Mouse (Mus musculus): ENCODE measurements at regions not wholly inside any gene's neighbourhood (a gene's known extent, or its start where the extent isn't known, plus 50 kb on each side); places are given as distances from the start of the nearest gene placed in this dataset.

- peak; percentile 80 for DNase-seq (ENCODE audit: extremely low read depth, insufficient read length, low spot score)
Observed at GRCm38 (mm10) chr2:128428651-128429633, 162.1 kb upstream of the Spdye4c start.

- peak; percentile 53 for DNase-seq (ENCODE audit: extremely low read depth, insufficient read length, low spot score)
Observed at GRCm38 (mm10) chr2:128429786-128430185, 161.2 kb upstream of the Spdye4c start.

GRCm38 (mm10) chr2:128430776-128431291 is 160.2 kb upstream of the Spdye4c start:
- peak; percentile 62 for DNase-seq (ENCODE audit: extremely low read depth, insufficient read length, low spot score)

GRCm38 (mm10) chr2:128431751-128432150 is 159.3 kb upstream of the Spdye4c start:
- DNase-seq (ENCODE audit: extremely low read depth, insufficient read length, low spot score), result no peak

- no peak for DNase-seq (ENCODE audit: extremely low read depth, insufficient read length, low spot score)
Observed at GRCm38 (mm10) chr2:128432741-128433140, 158.3 kb upstream of the Spdye4c start.

- DNase-seq (ENCODE audit: extremely low read depth, insufficient read length, low spot score), result no peak
Observed at GRCm38 (mm10) chr2:128433553-128434081, 157.4 kb upstream of the Spdye4c start.

- DNase-seq (ENCODE audit: extremely low read depth, insufficient read length, low spot score), result no peak
Observed at GRCm38 (mm10) chr2:128434200-128434977, 156.6 kb upstream of the Spdye4c start.

- DNase-seq (ENCODE audit: extremely low read depth, insufficient read length, low spot score), result no peak
Observed at GRCm38 (mm10) chr2:128436378-128436777, 154.6 kb upstream of the Spdye4c start.

- DNase-seq (ENCODE audit: extremely low read depth, insufficient read length, low spot score), result no peak
Observed at GRCm38 (mm10) chr2:128437698-128438097, 153.3 kb upstream of the Spdye4c start.

GRCm38 (mm10) chr2:128438161-128438822 is 152.7 kb upstream of the Spdye4c start:
- no peak for DNase-seq (ENCODE audit: extremely low read depth, insufficient read length, low spot score)

GRCm38 (mm10) chr2:128438897-128439296 is 152.1 kb upstream of the Spdye4c start:
- no peak for DNase-seq (ENCODE audit: extremely low read depth, insufficient read length, low spot score)

GRCm38 (mm10) chr2:128444599-128445011 is 146.4 kb upstream of the Spdye4c start:
- no peak for DNase-seq (ENCODE audit: extremely low read depth, insufficient read length, low spot score)

GRCm38 (mm10) chr2:128445443-128445842 is 145.6 kb upstream of the Spdye4c start:
- DNase-seq (ENCODE audit: extremely low read depth, insufficient read length, low spot score), result no peak

GRCm38 (mm10) chr2:128449294-128449693 is 141.7 kb upstream of the Spdye4c start:
- no peak for DNase-seq (ENCODE audit: extremely low read depth, insufficient read length, low spot score)

GRCm38 (mm10) chr2:128450045-128450444 is 141.0 kb upstream of the Spdye4c start:
- no peak for DNase-seq (ENCODE audit: extremely low read depth, insufficient read length, low spot score)

- DNase-seq (ENCODE audit: extremely low read depth, insufficient read length, low spot score), result no peak
Observed at GRCm38 (mm10) chr2:128451554-128452239, 139.3 kb upstream of the Spdye4c start.

- no peak for DNase-seq (ENCODE audit: extremely low read depth, insufficient read length, low spot score)
Observed at GRCm38 (mm10) chr2:128452582-128452981, 138.4 kb upstream of the Spdye4c start.

GRCm38 (mm10) chr2:128454509-128454908 is 136.5 kb upstream of the Spdye4c start:
- DNase-seq (ENCODE audit: extremely low read depth, insufficient read length, low spot score), result no peak

GRCm38 (mm10) chr2:128457591-128458209 is 133.3 kb upstream of the Spdye4c start:
- DNase-seq (ENCODE audit: extremely low read depth, insufficient read length, low spot score), result peak; percentile 36
